Mouse (Mus musculus): Measurements from ENCODE around the gene Lct. TPM values are rescaled to one million over a fixed set of nuclear protein-coding genes. Genes with fewer than 3 reads are reported as not detected.
"Not testable (repeated sequence)": the region's sequence is repeated elsewhere in the genome, so short reads cannot be mapped to it uniquely, and the experiment has no call there.

Gene Lct
- total and polyA plus RNA-seq, 2 experiments from 2014 or later = 0.26 to 0.85 TPM

DNA sequence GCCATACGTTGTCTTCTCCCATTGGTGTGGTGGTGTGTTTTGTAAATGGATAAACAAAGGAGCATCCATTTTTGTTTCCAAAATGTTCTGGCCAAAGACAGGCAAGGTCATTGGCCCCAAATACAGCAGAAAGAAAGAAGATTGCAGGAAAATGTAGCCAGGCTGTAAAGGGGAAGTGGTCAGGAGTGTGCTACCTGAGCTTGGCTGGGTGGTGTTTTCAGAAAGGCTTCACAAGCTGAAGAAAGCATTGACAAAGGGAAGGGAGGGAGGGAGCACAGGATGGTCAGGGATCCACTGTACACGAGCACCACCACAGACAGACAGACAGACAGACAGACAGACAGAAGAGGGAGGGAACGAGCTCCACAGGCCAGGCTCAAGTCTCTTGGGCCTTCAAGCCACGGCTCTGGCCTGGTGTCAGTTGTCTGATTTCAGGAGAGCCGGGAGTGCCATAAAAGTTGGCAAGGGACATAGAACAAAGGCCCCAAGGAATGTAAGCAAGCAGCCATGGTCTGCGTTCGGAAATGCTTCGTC lies 43.9 kb downstream of the Lct start:
- Histone ChIP-seq H3K36me3 (ENCODE audit: insufficient read depth, low read length) (peaks cover 5% of the 10 kb centered on the region; the same call in 1 of the 2 replicates), H3K27ac (no peak overlapping the region), H3K9me3 (ENCODE audit: low read length) (no peaks in the 10 kb centered on the region), H3K27me3 (ENCODE audit: insufficient read depth, low read length) (no peaks in the 10 kb centered on the region), H3K4me3 (ENCODE audit: low read length) (no peak overlapping the region), H3K4me1 (ENCODE audit: insufficient read depth, low read length) (no peaks in the 10 kb centered on the region), H3K4me2 (ENCODE audit: low read depth, low read length) (no peak overlapping the region), H3K9ac (replicated peaks; ENCODE audit: low read length) (no peak overlapping the region)
- DNase-seq (ENCODE audit: low spot score) (no peak), ATAC-seq (no peak)
- no peak for TF ChIP-seq CTCF (IDR thresholded peaks at IDR 0.05; ENCODE audit: low read depth)
- 86% methylated on average over 8 of the region's 8 CpGs for WGBS

DNA sequence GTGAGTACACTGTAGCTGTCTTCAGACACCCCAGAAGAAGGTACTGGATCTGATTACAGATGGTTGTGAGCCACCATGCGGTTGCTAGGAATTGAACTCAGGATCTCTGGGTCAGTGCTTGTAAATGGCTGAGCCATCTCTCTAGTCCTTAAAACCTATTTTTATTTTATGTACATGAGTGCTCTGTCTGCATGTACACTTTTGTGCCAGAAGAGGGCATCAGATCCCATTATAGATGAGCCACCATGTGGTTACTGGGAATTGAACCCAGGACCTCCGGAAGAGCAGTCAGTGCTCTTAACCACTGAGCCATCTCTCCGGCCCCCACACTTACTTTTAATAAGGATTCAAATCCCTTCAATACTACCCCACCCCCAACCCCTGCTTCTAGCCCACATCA lies 45.2 kb downstream of the Lct start:
- WGBS = 97% methylated on average over 3 of the region's 3 CpGs
- Histone ChIP-seq H3K27me3 (ENCODE audit: insufficient read depth, low read length) (no peaks in the 10 kb centered on the region), H3K4me2 (ENCODE audit: low read depth, low read length) (no peak overlapping the region), H3K36me3 (ENCODE audit: insufficient read depth, low read length) (peaks cover 14% of the 10 kb centered on the region; the same call in 1 of the 2 replicates), H3K27ac (no peak overlapping the region), H3K4me1 (ENCODE audit: insufficient read depth, low read length) (no peaks in the 10 kb centered on the region), H3K4me3 (ENCODE audit: low read length) (no peak overlapping the region), H3K9me3 (ENCODE audit: low read length) (no peaks in the 10 kb centered on the region), H3K9ac (replicated peaks; ENCODE audit: low read length) (no peak overlapping the region)
- peak; percentile 26; the same call in 1 of the 2 replicates for TF ChIP-seq CTCF (IDR thresholded peaks at IDR 0.05; ENCODE audit: low read depth)
- ATAC-seq (no peak), DNase-seq (ENCODE audit: low spot score) (no peak)

DNA sequence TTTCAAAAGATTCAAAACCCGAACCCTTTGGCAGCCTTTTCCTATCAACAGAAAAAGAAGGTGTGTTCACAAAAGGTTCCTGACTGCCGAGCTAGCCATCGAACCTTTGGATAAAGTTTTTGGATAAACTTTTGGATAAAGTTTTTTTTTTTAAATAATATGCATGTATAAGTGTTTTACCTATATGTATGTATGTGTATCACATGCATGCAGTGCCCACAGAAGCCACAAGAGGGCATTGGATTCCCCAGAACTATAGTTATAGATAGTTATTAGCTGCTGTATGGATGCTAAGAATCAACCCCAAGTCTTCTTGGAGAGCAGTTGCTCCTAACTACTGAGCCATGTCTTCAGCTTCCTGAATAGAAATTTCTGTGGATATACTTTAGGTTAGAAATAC lies 46.4 kb downstream of the Lct start:
- Histone ChIP-seq H3K27ac (no peak overlapping the region), H3K36me3 (ENCODE audit: insufficient read depth, low read length) (peaks cover 26% of the 10 kb centered on the region), H3K4me1 (ENCODE audit: insufficient read depth, low read length) (no peaks in the 10 kb centered on the region), H3K4me3 (ENCODE audit: low read length) (no peak overlapping the region), H3K9ac (replicated peaks; ENCODE audit: low read length) (no peak overlapping the region), H3K9me3 (ENCODE audit: low read length) (no peaks in the 10 kb centered on the region), H3K27me3 (ENCODE audit: insufficient read depth, low read length) (no peaks in the 10 kb centered on the region), H3K4me2 (ENCODE audit: low read depth, low read length) (no peak overlapping the region)
- peak; percentile 31 for TF ChIP-seq CTCF (IDR thresholded peaks at IDR 0.05; ENCODE audit: low read depth)
- no peak for ATAC-seq
- 97% methylated on average over 3 of the region's 3 CpGs for WGBS
- DNase-seq (ENCODE audit: low spot score) = peak; percentile 20

DNA sequence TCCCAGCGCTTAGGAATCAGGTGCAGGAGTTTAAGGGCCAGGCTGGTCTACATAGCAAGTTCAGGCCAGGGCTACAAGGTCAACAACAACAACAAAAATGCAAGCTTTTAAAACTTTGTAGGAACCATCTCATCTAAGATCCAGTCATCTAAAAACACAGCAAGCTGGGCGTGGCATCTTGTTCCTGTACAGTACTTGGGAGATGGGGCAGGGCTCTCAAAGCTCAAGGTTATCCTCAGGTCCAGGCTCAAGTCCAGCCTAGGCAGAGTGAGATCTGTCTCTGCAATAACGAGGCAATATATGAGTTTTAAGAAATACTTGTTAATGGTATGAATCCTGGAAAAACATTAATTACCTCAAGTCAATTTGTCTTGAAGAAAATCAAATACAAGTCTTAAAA lies 49.6 kb downstream of the Lct start:
- DNase-seq (ENCODE audit: low spot score) = no peak
- Histone ChIP-seq H3K27me3 (ENCODE audit: insufficient read depth, low read length) (no peaks in the 10 kb centered on the region), H3K4me2 (ENCODE audit: low read depth, low read length) (no peak overlapping the region), H3K4me3 (ENCODE audit: low read length) (no peak overlapping the region), H3K9ac (replicated peaks; ENCODE audit: low read length) (no peak overlapping the region), H3K4me1 (ENCODE audit: insufficient read depth, low read length) (no peaks in the 10 kb centered on the region), H3K27ac (no peak overlapping the region), H3K9me3 (ENCODE audit: low read length) (no peaks in the 10 kb centered on the region), H3K36me3 (ENCODE audit: insufficient read depth, low read length) (peaks cover 47% of the 10 kb centered on the region)
- WGBS = 96% methylated on average over 3 of the region's 3 CpGs
- TF ChIP-seq CTCF (IDR thresholded peaks at IDR 0.05; ENCODE audit: low read depth) = no peak
- ATAC-seq = no peak

DNA sequence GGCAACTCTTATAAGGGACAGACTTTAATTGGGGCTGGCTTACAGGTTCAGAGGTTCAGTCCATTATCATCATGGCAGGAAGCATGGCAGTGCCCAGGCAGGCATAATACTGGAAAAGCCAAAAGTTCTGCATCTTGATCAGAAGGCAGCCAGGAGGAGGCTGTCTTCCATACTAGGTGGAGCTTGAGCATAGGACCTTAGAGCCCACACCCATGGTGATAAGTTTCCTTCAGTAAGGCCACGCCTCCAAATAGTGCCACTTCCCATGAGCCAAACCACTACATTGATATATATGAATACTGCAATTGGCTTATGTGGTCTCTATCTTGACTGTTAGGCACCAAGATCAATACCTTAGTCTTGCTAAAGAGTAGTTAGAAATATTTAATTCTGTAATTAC lies 52.2 kb downstream of the Lct start:
- no peaks in the 10 kb centered on the region for H3K27me3 ChIP-seq (ENCODE audit: insufficient read depth, low read length)
- no peak overlapping the region for H3K9ac ChIP-seq (replicated peaks; ENCODE audit: low read length)
- no peak for DNase-seq (ENCODE audit: low spot score)
- WGBS = 97% methylated on average over 1 of the region's 1 CpGs
- H3K27ac ChIP-seq = no peak overlapping the region
- H3K36me3 ChIP-seq (ENCODE audit: insufficient read depth, low read length) = peaks cover 52% of the 10 kb centered on the region
- ATAC-seq = no peak
- no peak overlapping the region for H3K4me2 ChIP-seq (ENCODE audit: low read depth, low read length)
- no peak for TF ChIP-seq CTCF (IDR thresholded peaks at IDR 0.05; ENCODE audit: low read depth)
- no peaks in the 10 kb centered on the region for H3K9me3 ChIP-seq (ENCODE audit: low read length)
- no peaks in the 10 kb centered on the region for H3K4me1 ChIP-seq (ENCODE audit: insufficient read depth, low read length)
- no peak overlapping the region for H3K4me3 ChIP-seq (ENCODE audit: low read length)

DNA sequence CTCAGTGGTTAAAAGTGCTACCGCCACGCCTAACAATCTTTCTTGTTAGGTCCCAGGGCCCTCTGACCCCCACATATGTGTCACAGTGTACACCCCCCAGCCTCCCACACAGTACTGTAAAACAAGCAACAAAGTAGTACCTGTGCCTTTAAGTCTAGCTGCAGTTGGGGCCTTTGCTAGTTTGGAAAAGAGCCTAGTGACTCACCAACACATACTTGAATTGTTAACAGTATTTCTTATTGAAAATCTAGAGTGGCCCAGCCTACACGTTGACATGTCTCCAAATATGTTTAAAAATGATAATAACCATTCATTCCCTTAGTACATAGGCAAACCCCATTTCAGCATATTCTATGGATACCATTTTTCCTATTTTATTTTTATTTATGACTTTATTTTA lies 57.4 kb downstream of the Lct start:
- no peaks in the 10 kb centered on the region for H3K4me1 ChIP-seq (ENCODE audit: insufficient read depth, low read length)
- no peak overlapping the region for H3K9ac ChIP-seq (replicated peaks; ENCODE audit: low read length)
- no peak for TF ChIP-seq CTCF (IDR thresholded peaks at IDR 0.05; ENCODE audit: low read depth)
- H3K9me3 ChIP-seq (ENCODE audit: low read length) = no peaks in the 10 kb centered on the region
- no peak overlapping the region for H3K4me2 ChIP-seq (ENCODE audit: low read depth, low read length)
- H3K27me3 ChIP-seq (ENCODE audit: insufficient read depth, low read length) = no peaks in the 10 kb centered on the region
- no peak overlapping the region for H3K4me3 ChIP-seq (ENCODE audit: low read length)
- DNase-seq (ENCODE audit: low spot score) (no peak), ATAC-seq (no peak)
- WGBS = 93% methylated on average over 3 of the region's 3 CpGs
- no peak overlapping the region for H3K27ac ChIP-seq
- H3K36me3 ChIP-seq (ENCODE audit: insufficient read depth, low read length) = peaks cover 52% of the 10 kb centered on the region

DNA sequence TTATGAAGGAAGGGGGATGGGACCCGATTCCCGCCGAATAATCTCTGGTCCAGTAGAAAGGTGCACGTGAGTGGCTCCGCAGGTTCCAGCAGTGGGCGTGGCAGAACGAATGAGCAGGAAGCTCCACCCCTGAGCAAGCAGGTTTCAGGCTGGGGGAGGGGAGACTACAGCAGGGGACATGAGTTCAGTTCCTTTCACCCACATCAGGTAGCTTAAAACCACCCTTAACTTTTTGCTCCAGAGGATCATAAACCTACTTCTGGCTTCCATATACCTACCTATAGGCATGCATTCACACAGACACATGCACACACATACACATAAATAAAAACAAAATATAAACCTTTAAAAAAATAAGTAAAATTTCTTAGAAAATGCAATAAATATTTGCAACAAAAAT lies 61.1 kb downstream of the Lct start:
- ATAC-seq = not testable (repeated sequence)

More for the DNA sequence above, 61.1 kb downstream of the Lct start:
- not testable (repeated sequence) for H3K9ac ChIP-seq (replicated peaks; ENCODE audit: low read length); H3K4me1 ChIP-seq (ENCODE audit: insufficient read depth, low read length); H3K4me2 ChIP-seq (ENCODE audit: low read depth, low read length); H3K9me3 ChIP-seq (ENCODE audit: low read length); H3K4me3 ChIP-seq (ENCODE audit: low read length); DNase-seq (ENCODE audit: low spot score); H3K27ac ChIP-seq; H3K27me3 ChIP-seq (ENCODE audit: insufficient read depth, low read length)
- WGBS = 82% methylated on average over 7 of the region's 7 CpGs
- peaks cover 52% of the 10 kb centered on the region for H3K36me3 ChIP-seq (ENCODE audit: insufficient read depth, low read length)
